Mouse (Mus musculus): ENCODE data around the gene Pak2.

Pak2 gene

DNA sequence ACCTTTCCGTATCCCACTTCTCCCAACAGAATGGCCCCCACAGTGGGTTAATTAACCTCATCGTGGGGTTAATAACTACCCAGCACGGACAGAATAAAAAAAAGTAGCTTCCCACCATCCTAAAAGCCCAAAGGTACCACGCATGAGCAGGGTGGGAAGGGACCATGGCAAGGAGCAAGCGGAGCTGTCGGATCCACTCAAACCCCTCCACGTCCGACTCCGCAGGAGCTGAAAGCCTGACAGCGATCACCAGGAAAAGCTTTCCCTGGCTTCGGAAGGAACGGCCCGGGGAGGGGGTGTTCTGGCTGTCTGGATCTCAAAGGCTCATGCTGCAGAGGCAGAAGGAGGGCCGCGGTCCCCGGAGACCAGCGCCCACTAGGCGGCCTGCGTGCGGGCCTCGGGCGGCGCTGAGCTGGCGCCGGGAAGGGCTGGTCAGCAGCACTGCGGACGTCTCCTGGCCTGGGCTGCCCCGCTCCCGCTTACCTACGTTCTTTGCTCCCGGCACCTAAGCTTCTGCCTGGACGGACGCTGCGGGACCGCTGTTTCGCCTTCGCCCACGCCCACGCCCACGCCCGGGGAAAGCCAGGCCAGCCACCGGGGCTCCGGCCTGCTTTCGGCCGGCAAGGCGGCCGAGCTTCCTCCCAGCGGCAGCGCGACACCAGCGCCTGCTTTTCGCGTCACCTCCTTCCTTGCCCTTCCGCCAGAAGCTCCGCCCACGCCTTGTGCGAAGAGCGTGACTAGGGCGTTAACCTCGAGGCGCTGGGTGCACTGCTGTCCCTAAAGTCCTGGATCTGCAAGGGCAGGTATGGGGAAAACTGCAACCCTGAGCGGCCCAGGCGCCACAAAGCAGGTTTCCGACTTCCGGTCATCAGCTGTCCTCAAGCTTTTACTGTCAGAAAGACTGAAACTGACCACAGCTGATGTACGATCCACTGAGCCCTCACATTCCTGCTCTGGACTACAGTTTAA, 76.3 kb downstream of the Pak2 start, which contains the start of gene Senp5:
Gene Senp5, minus strand, starts transcription at position 779 of the 969 bp plus-strand sequence.
- in situ Hi-C loops (cut with MboI): no loop called here

DNA sequence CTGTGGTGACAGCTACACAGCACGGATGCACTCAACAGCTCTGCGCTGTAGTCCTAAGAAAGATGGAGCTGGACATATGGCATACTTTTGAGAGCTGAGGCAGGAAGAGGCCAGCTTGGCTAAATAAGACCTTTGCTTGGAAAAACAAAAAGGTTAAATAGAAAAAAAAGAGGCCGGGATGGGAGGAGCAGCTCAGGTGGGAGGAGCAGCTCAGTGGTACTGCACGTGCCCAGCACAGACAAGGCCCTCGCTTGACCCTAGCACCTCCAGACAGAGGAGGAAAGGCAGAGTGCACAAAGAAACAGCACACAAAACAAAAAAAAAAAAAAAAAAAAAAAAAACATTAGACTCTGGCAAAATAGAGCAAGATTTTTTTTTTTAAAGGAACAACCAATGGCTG, 82.8 kb downstream of the Pak2 start:
- in situ Hi-C loops (cut with MboI): no loop called here

- in situ Hi-C loops (cut with MboI): no loop called here
These were observed 85.2 kb downstream of the Pak2 start for GRCm38 (mm10) chr16:31993946-31994345.

- in situ Hi-C loops (cut with MboI): no loop called here
These were observed 85.9 kb downstream of the Pak2 start for GRCm38 (mm10) chr16:31993195-31993594.

DNA sequence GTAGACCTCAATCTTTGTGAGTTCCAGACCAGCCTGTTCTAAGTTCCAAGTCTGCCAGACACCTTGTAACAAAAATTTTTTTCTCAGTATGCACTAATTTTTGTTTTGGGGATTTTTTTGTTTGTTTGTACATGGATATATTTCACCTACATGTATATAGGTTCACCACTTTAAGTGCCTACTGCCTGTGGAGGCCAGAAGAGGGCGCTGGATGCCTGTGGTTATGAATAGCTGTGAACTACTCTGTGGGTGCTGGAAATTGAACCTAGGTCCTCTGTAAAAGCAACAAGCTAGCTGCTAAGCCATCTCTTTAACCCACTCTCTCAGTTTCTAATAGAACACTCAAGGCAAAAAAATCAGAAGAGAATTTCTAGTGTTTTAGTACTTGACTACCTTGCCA, 87.1 kb downstream of the Pak2 start:
- in situ Hi-C loops (cut with MboI): no loop called here

DNA sequence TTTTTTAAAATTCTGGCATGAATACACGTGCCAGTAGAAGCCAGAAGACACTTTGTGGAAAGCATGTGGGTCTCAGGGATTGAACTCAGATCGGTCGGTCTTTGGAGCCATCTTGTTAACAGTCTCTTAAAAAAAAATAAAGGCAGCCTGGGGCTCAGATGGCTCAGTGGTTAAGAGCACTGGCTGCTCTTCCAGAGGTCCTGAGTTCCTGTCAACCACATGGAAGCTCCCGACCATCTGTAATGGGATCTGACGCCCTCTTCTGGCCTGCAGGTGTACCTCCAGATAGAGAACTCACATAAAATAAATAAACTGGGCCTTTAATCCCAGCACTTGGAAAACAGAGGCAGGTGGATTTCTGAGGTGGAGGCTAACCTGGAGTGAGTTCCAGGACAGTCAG, 98.2 kb downstream of the Pak2 start:
- in situ Hi-C loops (cut with MboI): no loop called here

DNA sequence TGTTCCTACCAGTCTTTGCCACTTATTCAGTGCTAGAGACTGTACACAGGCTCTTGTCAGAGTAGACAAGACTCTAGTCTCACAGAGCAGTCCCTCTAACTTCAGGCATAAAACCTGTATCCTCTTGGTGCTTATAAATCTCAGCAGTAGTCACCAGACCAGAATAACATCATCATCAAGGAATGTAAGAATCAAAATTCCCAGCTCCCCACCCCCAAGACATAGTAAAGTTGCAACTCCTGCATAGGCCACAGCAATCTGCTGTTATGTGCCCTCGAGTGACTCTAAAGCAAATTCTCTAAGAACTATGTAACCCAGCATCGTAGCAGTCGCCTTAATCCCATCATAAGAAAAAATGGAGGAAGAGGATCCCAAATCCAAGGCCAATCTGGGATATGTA, 99.6 kb downstream of the Pak2 start:
- in situ Hi-C loops (cut with MboI): no loop called here

DNA sequence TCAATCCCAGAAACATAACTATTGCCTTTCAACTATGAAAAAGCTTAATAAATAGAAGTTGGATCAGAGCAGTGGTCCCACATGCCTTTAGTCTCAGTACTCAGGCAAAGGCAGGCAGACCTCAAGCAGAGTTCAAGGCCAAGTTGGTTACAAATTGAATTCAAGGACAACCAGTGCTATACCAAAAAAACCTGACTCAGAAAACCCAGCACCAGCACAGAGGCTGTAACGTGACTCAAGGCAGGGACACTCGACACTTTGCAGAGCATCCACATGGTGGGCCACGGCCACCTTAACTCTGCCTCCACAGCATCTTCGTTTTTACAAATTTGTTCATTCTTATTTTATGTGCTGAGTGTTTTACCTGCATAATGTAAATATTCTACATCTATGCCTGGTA, 103.9 kb downstream of the Pak2 start:
- in situ Hi-C loops (cut with MboI): no loop called here
